Mouse (Mus musculus) skeletal muscle tissue, adult 2 months (tissue): ENCODE results near the gene Psenen.

Experiments
- DNase-seq: peaks from one replicate; pipeline ENCODE4 v3.0.0-alpha.2; 2012; ENCODE audit warnings: low read depth, low spot score

Gene Psenen

GRCm38 (mm10) chr7:30588676-30589434 lies 25.4 kb upstream of the Psenen start, which contains the start of gene Kmt2b:
Gene Kmt2b, minus strand, starts transcription at chr7:30588726.
- peak; percentile 97 for DNase-seq

- DNase-seq: no peak
Observed at GRCm38 (mm10) chr7:30587842-30588667, 24.6 kb upstream of the Psenen start.

- no peak for DNase-seq
Observed at GRCm38 (mm10) chr7:30586455-30587020, 23.1 kb upstream of the Psenen start.

GRCm38 (mm10) chr7:30585170-30585569 lies 21.7 kb upstream of the Psenen start:
- DNase-seq: no peak

GRCm38 (mm10) chr7:30584339-30584738 lies 20.9 kb upstream of the Psenen start:
- DNase-seq: no peak

- DNase-seq: no peak
Observed at GRCm38 (mm10) chr7:30581547-30581946, 18.1 kb upstream of the Psenen start.

GRCm38 (mm10) chr7:30579950-30580349 lies 16.5 kb upstream of the Psenen start:
- no peak for DNase-seq

- peak; percentile 94 for DNase-seq
Observed at GRCm38 (mm10) chr7:30572969-30573368, 9.5 kb upstream of the Psenen start.

- DNase-seq: no peak
Observed at GRCm38 (mm10) chr7:30572389-30572788, 9.0 kb upstream of the Psenen start.

- DNase-seq: no peak
Observed at GRCm38 (mm10) chr7:30567555-30567954, 4.1 kb upstream of the Psenen start.

GRCm38 (mm10) chr7:30566033-30566432 lies 2.6 kb upstream of the Psenen start:
- no peak for DNase-seq

GRCm38 (mm10) chr7:30564970-30565571 lies 1.6 kb upstream of the Psenen start, which contains the start of gene Igflr1:
Gene Igflr1, plus strand, starts transcription at chr7:30565427.
- DNase-seq: no peak

- DNase-seq: no peak
Observed at GRCm38 (mm10) chr7:30563906-30564280, 466 bp upstream of the Psenen start.

GRCm38 (mm10) chr7:30562526-30563116 lies 806 bp downstream of the Psenen start:
- DNase-seq: no peak

- no peak for DNase-seq
Observed at GRCm38 (mm10) chr7:30560296-30560695, 3.1 kb downstream of the Psenen start.

GRCm38 (mm10) chr7:30559443-30559954 lies 3.9 kb downstream of the Psenen start, which contains the start of gene Lin37:
Gene Lin37, minus strand, starts transcription at chr7:30559838.
- DNase-seq: peak; percentile 99

- DNase-seq: no peak
Observed at GRCm38 (mm10) chr7:30558656-30559442, 4.6 kb downstream of the Psenen start.

GRCm38 (mm10) chr7:30557901-30558514 lies 5.4 kb downstream of the Psenen start:
- no peak for DNase-seq

GRCm38 (mm10) chr7:30556894-30557536 lies 6.4 kb downstream of the Psenen start:
- no peak for DNase-seq
